Mouse (Mus musculus) embryonic facial prominence, embryonic 13.5 days (tissue): ENCODE measurements around the gene H2-Eb1. TPM values are rescaled to one million over a fixed set of nuclear protein-coding genes. Genes with fewer than 3 reads are reported as not detected.

Source experiments
- ATAC-seq: fragments of 200-750 bp; cut with Nextera tagmentation; 2 replicates; pipeline ENCODE4 v1.8.0; 2017; ENCODE audit warnings: low read depth; ENCODE audit not compliant: insufficient number of reproducible peaks, insufficient read depth, low FRiP score, low TSS enrichment
- H3K27ac ChIP-seq: fragments of 300-500 bp; sonication (generic); 2 replicates; pipeline ENCODE4 v1.5.1; 2015; ENCODE audit warnings: moderate library complexity, mild to moderate bottlenecking, inconsistent platforms
- H3K27me3 ChIP-seq: fragments of 300-500 bp; sonication (generic); 2 replicates; pipeline ENCODE4 v1.6.1; 2015; ENCODE audit warnings: mild to moderate bottlenecking, inconsistent platforms
- H3K36me3 ChIP-seq: fragments of 300-500 bp; sonication (generic); 2 replicates; pipeline ENCODE4 v1.6.1; 2015; ENCODE audit warnings: mild to moderate bottlenecking, inconsistent platforms
- H3K4me1 ChIP-seq: fragments of 300-500 bp; sonication (generic); 2 replicates; pipeline ENCODE4 v1.6.1; 2015; ENCODE audit warnings: inconsistent platforms
- H3K4me2 ChIP-seq: fragments of 300-500 bp; sonication (generic); 2 replicates; pipeline ENCODE4 v1.6.1; 2015; ENCODE audit warnings: moderate library complexity, mild to moderate bottlenecking, inconsistent platforms
- H3K4me3 ChIP-seq: fragments of 300-500 bp; sonication (generic); 2 replicates; pipeline ENCODE4 v1.5.1; 2015; ENCODE audit warnings: mild to moderate bottlenecking, inconsistent platforms
- H3K9ac ChIP-seq: fragments of 300-500 bp; sonication (generic); 2 replicates; pipeline ENCODE4 v1.6.1; 2015; ENCODE audit warnings: mild to moderate bottlenecking, inconsistent platforms
- H3K9me3 ChIP-seq: fragments of 300-500 bp; sonication (generic); 2 replicates; pipeline ENCODE4 v1.6.1; 2016; ENCODE audit warnings: inconsistent platforms
- WGBS: fragments of 180-500 bp; shearing (Covaris S2); methylation state at CpG from one replicate; pipeline ENCODE4 v1.1.7; 2015; ENCODE audit warnings: mixed read lengths; 5-methylcytosine and 5-hydroxymethylcytosine counted together
- polyA plus RNA-seq: library from polyadenylated mRNA; unstranded; fragments of >200 nt; fragmentation: Nextera tagmentation; extraction: Ambion mirVana; gene quantifications from 2 replicates; pipeline ENCODE4 v1.2.1, GENCODE M21; 2015

Gene H2-Eb1
- polyA plus RNA-seq, 1 experiment from 2014 or later, result 1.3 TPM

DNA sequence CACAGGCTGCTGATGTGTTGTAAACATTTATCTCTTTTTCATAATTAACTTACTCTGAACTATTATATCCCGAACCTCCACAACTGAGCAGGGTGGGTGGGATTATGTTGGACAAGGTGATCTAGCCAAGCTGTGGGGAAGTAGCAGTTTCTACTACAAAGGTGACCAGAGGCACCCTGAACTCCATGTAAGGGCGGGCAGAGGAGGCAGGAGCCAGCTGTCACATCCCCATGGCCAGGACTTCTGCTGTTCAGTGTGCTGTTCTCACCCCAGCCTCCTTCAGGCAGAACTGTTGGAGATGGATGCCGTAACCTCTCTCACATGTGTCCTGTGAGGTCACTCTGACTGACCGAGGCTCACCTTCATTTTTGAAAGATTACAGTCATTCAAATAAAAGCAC lies 35.9 kb upstream of the H2-Eb1 start:
- H3K4me2 ChIP-seq, result no peak overlapping the region
- H3K27ac ChIP-seq, result no peak overlapping the region
- no peaks in the 10 kb centered on the region for H3K36me3 ChIP-seq
- WGBS, result 67% methylated on average over 4 of the region's 4 CpGs
- H3K9me3 ChIP-seq, result no peaks in the 10 kb centered on the region
- H3K27me3 ChIP-seq, result peaks cover 11% of the 10 kb centered on the region
- peaks cover 5% of the 10 kb centered on the region; the same call in 1 of the 2 replicates for H3K4me1 ChIP-seq
- H3K4me3 ChIP-seq, result no peak overlapping the region
- no peak overlapping the region for H3K9ac ChIP-seq
- no peak for ATAC-seq

DNA sequence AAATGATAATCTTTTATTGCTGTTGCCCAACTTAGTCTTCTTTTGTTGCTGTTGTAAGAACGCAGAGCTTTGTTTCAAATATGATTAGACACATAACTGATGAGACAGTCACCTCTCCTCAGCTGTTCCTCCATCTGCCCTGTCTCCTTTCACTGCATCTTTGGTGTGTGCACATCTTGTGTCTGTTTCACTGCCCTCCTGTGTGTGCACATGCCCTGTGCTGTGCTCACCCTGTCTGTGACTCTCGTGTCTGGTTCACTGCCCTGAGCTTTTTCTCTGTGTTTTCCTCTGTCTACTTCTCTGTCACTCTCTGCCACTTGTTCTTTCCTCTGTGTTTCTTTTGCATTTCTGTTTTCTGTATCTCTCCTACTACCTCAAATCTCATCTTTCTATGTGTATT lies 35.4 kb upstream of the H2-Eb1 start:
- Histone ChIP-seq H3K4me2 (no peak overlapping the region), H3K9ac (no peak overlapping the region), H3K27me3 (peaks cover 7% of the 10 kb centered on the region), H3K4me3 (no peak overlapping the region), H3K27ac (no peak overlapping the region), H3K4me1 (peaks cover 1% of the 10 kb centered on the region; the same call in 1 of the 2 replicates), H3K36me3 (no peaks in the 10 kb centered on the region), H3K9me3 (no peaks in the 10 kb centered on the region)
- no peak for ATAC-seq
- 86% methylated on average over 2 of the region's 2 CpGs for WGBS

DNA sequence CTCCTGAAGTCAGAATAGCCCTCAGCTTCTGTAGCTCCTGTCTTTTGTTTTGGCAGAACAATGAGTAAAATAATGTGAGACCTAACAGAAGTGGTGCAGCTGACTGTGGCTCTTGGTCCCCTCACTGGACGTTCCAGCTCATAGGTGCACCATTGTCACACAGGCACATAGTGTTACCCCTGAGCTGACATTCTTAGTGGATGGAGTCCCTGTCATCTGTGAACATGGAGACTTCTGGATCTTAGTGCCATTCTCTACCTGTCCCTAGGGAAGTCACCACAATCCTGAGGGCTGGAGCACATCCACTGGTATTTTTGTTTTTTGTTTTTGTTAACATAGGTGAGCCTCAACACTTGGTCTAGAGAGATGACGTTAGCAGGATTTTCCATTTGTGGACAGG lies 34.7 kb upstream of the H2-Eb1 start:
- H3K4me1 ChIP-seq, result no peaks in the 10 kb centered on the region
- H3K9ac ChIP-seq, result no peak overlapping the region
- ATAC-seq, result no peak
- peaks cover 3% of the 10 kb centered on the region; the same call in 1 of the 2 replicates for H3K27me3 ChIP-seq
- no peaks in the 10 kb centered on the region for H3K9me3 ChIP-seq
- 80% methylated on average over 2 of the region's 2 CpGs for WGBS
- H3K4me2 ChIP-seq, result no peak overlapping the region
- H3K4me3 ChIP-seq, result no peak overlapping the region
- no peaks in the 10 kb centered on the region for H3K36me3 ChIP-seq
- H3K27ac ChIP-seq, result no peak overlapping the region

DNA sequence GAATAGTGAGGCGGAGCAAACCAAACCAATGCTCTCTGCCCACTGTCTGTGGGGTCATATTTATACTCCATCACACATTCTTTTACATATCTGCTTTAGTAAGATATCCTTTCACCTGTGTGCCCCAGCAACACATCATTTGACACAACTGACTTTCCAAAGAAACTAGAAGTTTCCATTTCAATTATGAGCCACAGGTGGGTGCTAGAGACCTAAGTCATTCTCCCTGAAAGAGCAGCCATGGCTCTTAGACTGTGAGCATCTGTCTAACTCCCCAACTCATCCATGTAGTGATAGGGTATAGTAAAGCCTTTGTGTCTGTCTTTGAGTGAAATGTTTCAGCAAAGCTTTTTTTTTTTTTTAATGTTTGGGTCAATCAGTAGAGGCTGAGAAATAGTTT lies 33.6 kb upstream of the H2-Eb1 start:
- Histone ChIP-seq H3K36me3 (no peaks in the 10 kb centered on the region), H3K27me3 (no peaks in the 10 kb centered on the region; the same call in 1 of the 2 replicates), H3K27ac (no peak overlapping the region), H3K9me3 (0 out of 2 replicates have a peak, but pooled peaks cover 1% of the 10 kb centered on the region), H3K4me3 (no peak overlapping the region), H3K4me1 (no peaks in the 10 kb centered on the region), H3K9ac (no peak overlapping the region), H3K4me2 (no peak overlapping the region)
- 82% methylated on average over 1 of the region's 1 CpGs for WGBS
- ATAC-seq, result no peak

DNA sequence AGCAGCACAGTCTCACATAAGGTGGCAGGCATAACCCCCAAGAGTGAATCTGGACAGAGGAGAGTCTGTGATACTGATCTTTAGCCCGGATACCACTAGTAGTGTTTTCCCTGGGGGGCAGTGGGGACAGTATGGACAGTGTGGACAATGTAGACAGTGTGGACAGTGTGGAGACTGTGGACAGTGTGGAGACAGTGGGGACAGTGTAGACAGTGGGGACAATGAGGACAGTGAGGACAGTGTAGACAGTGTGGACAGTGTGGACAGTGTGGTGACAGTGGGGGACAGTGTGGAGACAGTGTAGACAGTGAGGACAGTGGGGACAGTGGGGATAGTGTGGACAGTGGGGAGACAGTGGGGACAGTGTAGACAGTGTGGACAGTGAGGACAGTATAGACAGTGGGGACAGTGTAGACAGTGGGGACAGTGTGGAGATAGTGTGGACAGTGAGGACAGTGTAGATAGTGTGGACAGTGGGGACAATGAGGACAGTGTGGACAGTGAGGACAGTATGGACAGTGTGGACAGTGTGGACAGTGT lies 25.1 kb upstream of the H2-Eb1 start:
- Histone ChIP-seq H3K4me1 (no peaks in the 10 kb centered on the region), H3K4me2 (no peak overlapping the region), H3K27ac (no peak overlapping the region), H3K9ac (no peak overlapping the region), H3K36me3 (no peaks in the 10 kb centered on the region), H3K27me3 (peaks cover 3% of the 10 kb centered on the region; the same call in 1 of the 2 replicates), H3K4me3 (no peak overlapping the region), H3K9me3 (0 out of 2 replicates have a peak, but pooled peaks cover 3% of the 10 kb centered on the region)
- ATAC-seq, result peak; percentile 62; the same call in 1 of the 2 replicates
- WGBS, result 67% methylated on average over 1 of the region's 1 CpGs

DNA sequence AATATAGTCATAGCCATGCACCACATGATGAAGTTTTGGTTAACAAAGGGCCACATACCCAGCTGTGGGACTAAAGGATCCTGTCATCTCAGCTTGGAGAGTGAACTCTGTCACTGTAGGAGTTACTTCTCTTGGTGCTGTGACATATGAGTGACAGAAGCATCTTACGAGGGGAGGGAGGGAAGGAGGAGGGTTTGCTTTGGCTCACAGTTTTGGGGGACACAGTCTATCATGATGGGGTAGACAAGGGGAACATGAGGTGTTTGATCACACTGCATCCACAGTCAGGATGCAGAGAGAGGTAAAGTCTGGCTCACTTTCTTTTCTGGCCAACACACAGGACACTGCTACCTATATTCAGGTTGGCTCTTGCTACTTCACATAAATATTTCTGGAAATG lies 23.8 kb upstream of the H2-Eb1 start:
- H3K9me3 ChIP-seq, result 0 out of 2 replicates have a peak, but pooled peaks cover 3% of the 10 kb centered on the region
- WGBS, result 71% methylated on average over 1 of the region's 1 CpGs
- no peak for ATAC-seq

DNA sequence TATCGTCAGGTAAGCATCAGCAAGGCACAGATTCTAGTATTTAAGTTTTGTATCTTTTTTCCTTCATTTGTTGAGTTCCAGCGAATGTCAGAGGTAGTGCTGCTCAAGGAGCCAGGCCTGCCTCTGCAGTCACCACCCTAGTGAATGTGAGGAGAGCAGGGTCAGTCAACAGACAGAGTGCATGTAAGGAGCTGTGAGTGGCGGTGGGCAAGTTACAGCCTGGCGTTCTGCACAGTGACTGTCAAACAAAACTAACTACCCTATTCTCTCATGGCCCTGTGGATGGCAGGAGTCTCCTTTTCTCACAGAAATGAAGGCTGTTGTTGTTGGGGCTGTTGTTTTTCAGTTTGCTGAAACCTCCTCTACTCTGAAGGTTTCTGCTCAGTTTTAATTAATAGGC lies 20.3 kb upstream of the H2-Eb1 start:
- Histone ChIP-seq H3K36me3 (no peaks in the 10 kb centered on the region), H3K27ac (no peak overlapping the region), H3K4me1 (no peaks in the 10 kb centered on the region; the same call in 1 of the 2 replicates), H3K9me3 (no peaks in the 10 kb centered on the region), H3K9ac (no peak overlapping the region), H3K27me3 (peaks cover 3% of the 10 kb centered on the region; the same call in 1 of the 2 replicates), H3K4me2 (no peak overlapping the region), H3K4me3 (no peak overlapping the region)
- 74% methylated on average over 4 of the region's 4 CpGs for WGBS
- ATAC-seq, result no peak

More for the DNA sequence above, 23.8 kb upstream of the H2-Eb1 start:
- Histone ChIP-seq H3K4me2 (no peak overlapping the region), H3K27ac (no peak overlapping the region), H3K4me1 (no peaks in the 10 kb centered on the region), H3K36me3 (no peaks in the 10 kb centered on the region), H3K27me3 (peaks cover 3% of the 10 kb centered on the region; the same call in 1 of the 2 replicates), H3K9ac (no peak overlapping the region), H3K4me3 (no peak overlapping the region)

DNA sequence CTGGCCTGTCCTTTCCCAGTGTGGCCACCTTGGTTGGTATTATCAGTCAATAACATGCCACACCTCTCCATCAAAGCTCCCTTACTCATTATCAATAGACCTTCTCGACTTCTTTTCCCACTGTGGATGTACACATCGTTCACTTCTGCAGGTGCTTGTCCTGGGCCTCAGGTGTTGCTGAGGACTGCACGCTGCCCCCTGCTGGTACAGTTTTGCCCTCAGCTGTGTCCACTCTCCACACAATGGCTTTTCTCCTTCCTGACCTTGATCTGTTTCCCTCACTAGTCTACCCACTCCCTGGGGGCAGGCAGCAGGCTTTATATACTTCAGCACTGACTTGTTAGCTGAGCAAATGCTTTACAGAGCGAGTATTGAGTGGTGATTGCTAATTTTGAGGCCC lies 19.8 kb upstream of the H2-Eb1 start:
- Histone ChIP-seq H3K27ac (no peak overlapping the region), H3K36me3 (no peaks in the 10 kb centered on the region), H3K4me1 (no peaks in the 10 kb centered on the region; the same call in 1 of the 2 replicates), H3K27me3 (peaks cover 2% of the 10 kb centered on the region; the same call in 1 of the 2 replicates), H3K9ac (no peak overlapping the region), H3K9me3 (no peaks in the 10 kb centered on the region), H3K4me3 (no peak overlapping the region), H3K4me2 (no peak overlapping the region)
- no peak for ATAC-seq
- 42% methylated on average over 4 of the region's 4 CpGs for WGBS

DNA sequence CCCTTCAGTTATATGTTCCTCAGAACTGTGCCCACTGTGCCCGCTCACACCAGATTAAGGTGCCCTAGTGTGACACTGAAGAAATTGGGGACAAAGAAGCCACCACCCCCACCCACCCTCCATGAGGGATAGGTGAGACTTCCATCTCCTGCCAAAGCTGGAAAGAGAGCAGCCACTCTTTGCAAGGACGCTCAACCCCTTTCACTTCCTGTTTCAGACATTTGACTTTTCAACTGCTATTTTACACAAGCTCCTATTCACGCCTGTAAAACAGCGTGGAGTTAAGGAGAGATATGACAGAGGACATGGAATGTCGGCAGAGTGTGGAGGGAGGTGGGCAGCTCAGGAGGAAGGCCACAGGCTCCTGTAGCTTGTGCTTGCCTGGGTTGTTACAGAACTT lies 19.2 kb upstream of the H2-Eb1 start:
- H3K27ac ChIP-seq, result no peak overlapping the region
- no peaks in the 10 kb centered on the region; the same call in 1 of the 2 replicates for H3K4me1 ChIP-seq
- no peaks in the 10 kb centered on the region for H3K36me3 ChIP-seq
- H3K4me3 ChIP-seq, result no peak overlapping the region
- WGBS, result 79% methylated on average over 5 of the region's 5 CpGs
- H3K4me2 ChIP-seq, result no peak overlapping the region
- H3K27me3 ChIP-seq, result no peaks in the 10 kb centered on the region
- no peaks in the 10 kb centered on the region for H3K9me3 ChIP-seq
- ATAC-seq, result no peak
- H3K9ac ChIP-seq, result no peak overlapping the region

DNA sequence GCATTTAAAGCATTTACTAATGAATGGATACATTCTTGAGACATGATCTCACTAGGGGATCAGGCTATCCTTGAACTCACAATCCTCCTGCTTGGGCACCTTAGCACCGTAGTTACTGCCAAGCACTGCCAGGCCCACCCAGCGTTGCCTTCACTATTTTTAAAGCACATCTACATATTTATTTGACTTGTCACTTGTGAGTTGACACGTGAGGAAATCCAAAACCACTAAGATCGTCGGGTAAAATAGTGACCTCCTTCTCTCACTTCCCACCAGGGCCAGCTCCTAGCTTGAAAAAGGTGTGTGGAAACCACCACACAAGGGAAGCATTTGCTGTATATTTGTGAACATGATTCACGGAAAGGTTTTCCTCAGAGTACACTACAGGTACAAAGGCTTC lies 18.7 kb upstream of the H2-Eb1 start:
- Histone ChIP-seq H3K4me1 (no peaks in the 10 kb centered on the region; the same call in 1 of the 2 replicates), H3K9me3 (no peaks in the 10 kb centered on the region), H3K4me2 (no peak overlapping the region), H3K27ac (no peak overlapping the region), H3K36me3 (no peaks in the 10 kb centered on the region), H3K27me3 (no peaks in the 10 kb centered on the region), H3K9ac (no peak overlapping the region), H3K4me3 (no peak overlapping the region)
- ATAC-seq, result no peak
- 67% methylated on average over 6 of the region's 6 CpGs for WGBS

DNA sequence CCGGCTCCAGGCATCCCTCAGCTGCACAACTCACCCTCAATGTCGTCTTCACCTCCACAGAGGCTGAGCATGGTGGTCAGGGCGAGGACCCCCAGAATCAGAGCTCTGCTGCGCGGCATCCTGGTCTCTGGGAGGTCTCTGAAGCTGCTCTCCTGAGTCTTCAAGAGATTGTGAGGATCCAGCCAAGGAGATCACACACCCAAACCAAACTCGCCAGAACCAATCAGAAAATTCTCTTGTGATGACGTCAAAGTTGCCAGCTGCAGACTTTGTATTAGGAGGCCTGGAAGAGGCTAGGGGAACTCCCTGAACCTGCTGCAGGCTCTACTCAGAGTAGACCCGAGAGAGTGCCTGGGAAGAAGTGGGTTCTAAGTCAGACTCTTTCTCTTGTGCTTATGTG lies 18.0 kb upstream of the H2-Eb1 start, which contains the start of gene H2-Aa:
Gene H2-Aa (minus strand): TSS at position 176 of the 400 bp plus-strand sequence.
- Histone ChIP-seq H3K27me3 (no peaks in the 10 kb centered on the region), H3K4me3 (no peak within 1 kb of the TSS), H3K36me3 (no peaks in the 10 kb centered on the region), H3K27ac (no peak within 1 kb of the TSS), H3K9me3 (no peaks in the 10 kb centered on the region), H3K4me2 (0 out of 2 replicates have a peak within 1 kb of the TSS, but pooled peaks have one; percentile 24), H3K9ac (no peak within 1 kb of the TSS), H3K4me1 (no peaks in the 10 kb centered on the region; the same call in 1 of the 2 replicates)
- ATAC-seq, result no peak
- 16% methylated on average over 8 of the region's 8 CpGs for WGBS

DNA sequence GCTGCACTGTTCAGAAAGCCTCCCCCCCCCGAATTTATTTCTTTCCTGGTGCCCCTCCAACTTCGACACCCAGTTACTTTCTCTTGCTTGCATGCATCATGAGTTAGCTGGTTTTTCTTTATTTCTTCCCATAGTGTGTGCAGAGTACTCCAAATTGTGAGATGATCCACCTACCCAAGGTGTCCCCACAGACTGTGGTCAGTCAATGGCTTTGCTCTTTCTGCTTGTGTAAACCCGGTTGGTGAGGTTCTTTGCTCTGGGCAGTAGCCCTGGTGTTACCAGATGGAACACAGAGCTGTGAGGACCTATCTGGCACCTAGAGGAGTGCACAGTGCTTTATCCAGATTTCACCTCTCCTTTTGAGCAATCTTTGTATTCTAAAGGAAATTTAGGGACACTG lies 17.5 kb upstream of the H2-Eb1 start:
- 59% methylated on average over 3 of the region's 3 CpGs for WGBS
- Histone ChIP-seq H3K4me3 (no peak overlapping the region), H3K27me3 (no peaks in the 10 kb centered on the region), H3K9me3 (no peaks in the 10 kb centered on the region), H3K4me2 (no peak overlapping the region), H3K4me1 (no peaks in the 10 kb centered on the region; the same call in 1 of the 2 replicates), H3K9ac (no peak overlapping the region), H3K27ac (no peak overlapping the region), H3K36me3 (no peaks in the 10 kb centered on the region)
- ATAC-seq, result no peak
